Mouse (Mus musculus) left cerebral cortex, postnatal 4 days (tissue): ENCODE measurements at regions not wholly inside any gene's neighbourhood (a gene's known extent, or its start where the extent isn't known, plus 50 kb on each side); places are given as distances from the start of the nearest gene placed in this dataset.

ENCODE experiments used
- DNase-seq: peaks from one replicate; pipeline ENCODE4 v3.0.0-alpha.2; 2022
- intact Hi-C: fragments of 180-260 bp; cut with DNase I; formaldehyde crosslinking; loops from one replicate; pipeline ENCODE4 v1.15.1; 2025

DNA sequence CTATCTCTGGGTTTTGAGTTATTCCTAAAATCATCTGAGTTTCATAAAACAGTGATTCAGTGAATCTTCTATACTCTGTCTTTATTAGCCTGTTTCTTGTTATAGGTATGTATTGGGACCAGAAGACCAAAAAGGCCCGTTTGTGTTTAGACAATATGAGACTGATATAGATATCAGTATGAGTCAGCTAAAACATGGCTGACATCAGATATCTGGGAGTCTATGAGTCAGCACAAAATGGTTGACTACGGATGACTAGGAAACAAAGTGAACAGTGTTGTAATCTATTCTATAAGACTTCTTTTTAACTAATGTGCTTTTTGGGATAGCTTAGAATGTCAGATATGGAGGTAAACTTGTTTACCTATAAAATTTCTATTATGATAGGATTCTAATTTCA lies 305.2 kb upstream of the Epha4 start:
- no peak for DNase-seq
- intact Hi-C loops: no loop called here

DNA sequence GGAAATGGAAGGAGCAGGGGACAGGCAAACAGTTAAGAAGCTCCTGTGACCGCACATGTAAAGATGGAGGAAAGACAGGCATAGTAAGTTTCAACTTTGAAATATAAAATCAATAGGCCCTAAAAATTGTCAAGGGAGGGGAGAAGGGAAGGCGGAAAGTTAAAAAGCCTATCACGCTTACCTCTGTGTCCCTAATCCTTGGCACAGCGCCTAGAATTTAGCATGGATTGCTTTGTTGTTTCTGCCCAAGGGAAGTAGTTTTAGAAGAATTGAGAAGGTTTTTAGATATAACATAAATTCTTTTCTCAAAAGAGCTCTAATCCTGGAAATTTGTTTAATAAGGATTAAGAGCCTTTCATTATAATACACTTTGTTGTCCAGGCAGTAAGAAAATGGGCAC lies 300.6 kb upstream of the Epha4 start:
- intact Hi-C loops: no loop called here
- DNase-seq: no peak

DNA sequence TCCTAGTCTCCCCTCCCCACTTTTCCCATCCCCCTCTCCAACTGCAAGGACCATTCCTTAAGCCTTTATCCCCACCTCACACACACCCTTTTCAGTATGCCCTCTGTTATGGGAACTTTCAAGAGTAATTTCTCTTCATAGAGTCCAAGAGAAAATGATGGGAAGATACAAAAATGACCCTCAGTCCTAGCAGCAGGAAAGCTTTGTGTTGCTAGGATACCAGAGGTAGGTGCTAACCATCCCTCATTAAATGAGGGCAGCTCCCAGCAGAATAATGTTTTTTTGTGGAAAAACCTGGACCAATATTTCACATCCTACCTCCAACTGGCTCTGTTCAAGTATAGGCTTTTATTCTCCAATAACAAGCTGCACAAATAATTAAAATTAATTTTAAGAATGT lies 296.7 kb upstream of the Epha4 start:
- DNase-seq: no peak
- intact Hi-C loops: no loop called here

DNA sequence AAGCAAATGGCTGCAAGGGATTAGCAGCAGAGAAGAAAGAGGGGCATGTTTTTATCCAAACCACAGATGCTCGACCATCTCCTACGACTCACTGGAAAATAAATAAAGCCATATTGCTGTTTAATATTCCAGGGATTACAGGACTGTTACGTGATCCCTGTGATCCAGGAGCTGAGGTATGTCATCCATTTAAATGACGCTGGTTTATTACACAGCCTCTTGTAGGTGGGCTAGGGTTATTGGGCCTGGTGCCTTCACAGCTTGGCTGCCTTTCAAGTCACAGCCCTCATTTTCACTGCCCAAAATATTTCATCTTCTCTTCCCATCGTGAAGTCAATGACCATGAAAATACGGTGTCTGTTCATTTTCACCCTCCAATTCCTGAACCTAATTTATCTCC lies 276.1 kb upstream of the Epha4 start:
- DNase-seq: peak; percentile 13
- intact Hi-C loops: no loop called here

DNA sequence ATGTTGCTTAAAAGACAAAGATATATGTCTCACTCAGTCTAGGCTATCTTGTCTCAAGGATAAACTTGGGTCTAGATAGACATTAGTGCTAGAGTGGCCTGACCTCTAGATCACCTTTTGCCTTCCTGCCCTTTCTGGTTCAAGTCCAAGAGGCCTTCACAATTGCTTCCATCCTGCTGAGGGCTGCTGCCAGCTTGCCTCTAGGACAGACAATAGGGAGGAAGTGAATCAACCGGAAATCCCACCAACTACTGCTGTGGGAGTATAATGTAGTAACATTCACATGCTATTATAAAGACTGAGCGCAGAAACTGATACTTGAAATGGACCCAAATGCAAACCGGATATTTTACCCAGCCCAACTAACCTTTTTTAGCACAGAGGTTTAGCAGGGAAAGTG lies 239.4 kb upstream of the Epha4 start:
- intact Hi-C loops: no loop called here
- DNase-seq: no peak

DNA sequence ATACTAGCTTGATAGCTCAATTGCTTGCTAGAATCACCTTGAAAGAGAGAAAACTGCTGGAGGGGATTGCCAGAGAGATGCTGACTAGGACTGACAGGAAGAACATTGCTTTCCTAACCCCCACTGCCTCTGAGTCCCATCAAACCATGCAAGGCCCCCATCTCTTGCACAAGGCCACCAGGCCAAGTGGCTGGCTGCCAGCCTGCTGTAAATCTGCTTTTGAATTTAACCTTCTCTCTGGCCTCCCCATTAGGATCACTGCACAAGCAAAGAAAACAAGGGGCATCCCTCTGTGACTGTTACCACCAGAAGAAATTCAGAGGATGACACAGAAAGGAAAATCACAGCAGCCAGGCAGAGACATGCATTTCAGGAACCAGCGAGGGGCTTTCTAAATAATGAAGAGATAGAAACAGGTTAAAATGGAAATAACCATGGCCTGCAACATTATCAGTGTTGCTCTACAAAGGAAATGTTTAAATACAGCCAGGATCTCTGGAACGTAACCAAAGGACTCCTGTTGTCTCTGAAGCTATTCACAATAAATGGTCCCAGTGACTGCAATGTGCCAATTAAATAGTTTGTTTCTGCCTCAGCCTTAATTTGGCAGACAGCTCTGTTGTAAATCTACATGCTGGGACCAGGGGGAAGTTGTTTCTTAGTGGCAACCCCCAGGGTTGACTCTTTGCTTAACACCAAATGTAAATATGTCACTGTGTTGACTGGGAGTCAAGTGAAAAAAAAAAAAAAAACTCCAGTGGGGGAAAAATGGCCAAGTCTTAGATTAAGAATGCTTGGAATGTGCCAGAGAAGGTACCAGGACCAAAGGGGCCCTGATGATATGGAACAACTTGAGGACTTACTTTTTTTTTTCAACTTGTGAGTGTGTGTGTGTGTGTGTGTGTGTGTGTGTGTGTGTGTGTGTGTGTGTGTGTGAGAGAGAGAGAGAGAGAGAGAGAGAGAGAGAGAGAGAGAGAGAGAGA lies 233.9 kb upstream of the Epha4 start:
- intact Hi-C loops: no loop called here
- peak; percentile 71 for DNase-seq

DNA sequence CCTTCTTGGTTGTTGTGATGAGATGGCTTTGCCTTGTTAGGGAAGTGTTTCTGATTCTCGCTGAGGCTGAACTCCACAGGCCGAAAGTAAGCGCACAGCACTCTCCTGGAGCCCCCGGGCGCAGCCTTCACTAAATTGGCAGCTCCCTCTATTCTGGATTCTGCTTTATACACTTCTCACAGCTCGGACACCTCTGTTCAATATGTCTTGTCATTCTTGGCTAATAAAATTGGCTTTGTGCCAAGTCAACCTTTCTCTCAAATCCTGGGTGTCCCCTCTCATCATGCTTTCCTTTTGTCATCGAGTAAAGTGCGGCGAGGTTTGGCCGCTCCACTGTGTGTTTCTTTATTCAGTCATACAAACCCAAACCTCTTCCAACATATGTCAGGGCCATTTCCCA lies 217.2 kb upstream of the Epha4 start:
- intact Hi-C loops: no loop called here
- DNase-seq: peak; percentile 15

DNA sequence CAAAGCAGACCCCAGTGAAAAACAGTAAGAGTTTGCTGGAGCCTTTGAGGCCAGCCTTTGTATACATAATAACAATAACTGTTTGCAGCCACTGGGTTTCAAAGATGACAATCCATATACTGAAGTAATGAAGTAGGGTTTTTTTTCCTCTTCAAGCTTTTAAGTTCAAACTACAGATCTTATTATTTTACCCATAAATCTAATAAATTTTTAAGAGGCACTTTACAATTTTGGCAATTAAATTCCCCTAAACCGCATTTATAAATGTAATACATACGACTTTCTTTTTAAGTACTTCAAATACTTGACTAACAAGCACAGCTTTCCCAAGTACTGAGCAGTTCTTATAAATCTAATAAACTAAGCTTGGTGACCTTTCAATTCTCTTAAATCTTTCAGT lies 212.7 kb upstream of the Epha4 start:
- no peak for DNase-seq
- intact Hi-C loops: no loop called here

DNA sequence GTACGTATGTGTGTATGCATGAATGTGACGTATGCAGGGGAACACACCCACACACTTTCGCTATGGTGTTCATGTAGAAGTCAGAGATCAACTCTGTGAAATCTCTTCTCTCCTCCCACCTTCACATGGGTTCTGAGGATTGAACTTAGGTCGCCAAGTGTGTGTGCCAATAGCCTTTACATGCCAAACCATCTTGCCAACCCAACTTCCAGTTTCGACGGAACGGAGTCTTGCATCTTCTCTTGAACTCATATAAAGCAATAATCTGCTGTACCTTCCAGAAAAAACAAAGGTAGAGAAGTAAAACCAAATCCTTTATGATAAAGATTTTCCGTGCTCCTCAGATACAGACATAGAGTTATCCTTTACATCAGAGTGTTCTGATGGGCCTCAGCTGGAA lies 208.4 kb upstream of the Epha4 start:
- DNase-seq: no peak
- intact Hi-C loops: no loop called here

DNA sequence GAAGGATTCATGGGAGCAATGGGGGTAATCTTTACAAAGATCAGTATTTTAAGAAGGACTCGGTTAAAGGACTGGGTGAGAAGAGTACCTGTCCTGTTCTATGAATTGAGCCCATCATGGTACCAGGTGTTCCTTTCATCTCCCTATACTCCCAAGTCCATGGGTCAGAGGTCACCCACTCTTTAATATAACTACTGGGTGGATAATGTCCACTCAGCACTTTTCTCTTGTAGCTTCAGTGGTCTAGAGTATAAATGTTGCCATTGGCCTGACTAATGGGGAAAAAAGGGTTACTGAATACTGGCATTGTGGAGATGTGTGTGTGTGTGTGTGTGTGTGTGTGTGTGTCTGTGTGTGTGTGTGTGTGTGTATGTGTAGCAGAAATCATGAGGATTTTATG lies 206.0 kb upstream of the Epha4 start:
- no peak for DNase-seq
- intact Hi-C loops: no loop called here

DNA sequence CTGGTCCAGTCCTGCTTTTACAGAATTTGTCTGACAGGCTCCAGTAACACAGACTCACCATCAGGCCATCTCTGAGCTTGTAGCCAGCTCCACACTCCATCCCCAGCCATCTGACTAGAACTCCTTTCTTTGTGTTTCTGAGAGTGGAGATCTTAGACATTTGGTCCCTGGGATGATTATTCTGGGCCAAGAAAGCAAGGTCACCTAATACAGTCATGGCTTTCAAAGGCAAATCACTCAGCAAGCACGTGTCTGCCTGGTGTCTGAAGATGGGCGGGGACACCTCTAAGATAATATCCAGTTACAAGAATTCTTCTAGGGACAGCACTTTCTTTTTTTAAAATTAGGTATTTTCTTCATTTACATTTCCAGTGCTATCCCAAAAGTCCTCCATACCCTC lies 198.1 kb upstream of the Epha4 start:
- intact Hi-C loops: no loop called here
- no peak for DNase-seq

DNA sequence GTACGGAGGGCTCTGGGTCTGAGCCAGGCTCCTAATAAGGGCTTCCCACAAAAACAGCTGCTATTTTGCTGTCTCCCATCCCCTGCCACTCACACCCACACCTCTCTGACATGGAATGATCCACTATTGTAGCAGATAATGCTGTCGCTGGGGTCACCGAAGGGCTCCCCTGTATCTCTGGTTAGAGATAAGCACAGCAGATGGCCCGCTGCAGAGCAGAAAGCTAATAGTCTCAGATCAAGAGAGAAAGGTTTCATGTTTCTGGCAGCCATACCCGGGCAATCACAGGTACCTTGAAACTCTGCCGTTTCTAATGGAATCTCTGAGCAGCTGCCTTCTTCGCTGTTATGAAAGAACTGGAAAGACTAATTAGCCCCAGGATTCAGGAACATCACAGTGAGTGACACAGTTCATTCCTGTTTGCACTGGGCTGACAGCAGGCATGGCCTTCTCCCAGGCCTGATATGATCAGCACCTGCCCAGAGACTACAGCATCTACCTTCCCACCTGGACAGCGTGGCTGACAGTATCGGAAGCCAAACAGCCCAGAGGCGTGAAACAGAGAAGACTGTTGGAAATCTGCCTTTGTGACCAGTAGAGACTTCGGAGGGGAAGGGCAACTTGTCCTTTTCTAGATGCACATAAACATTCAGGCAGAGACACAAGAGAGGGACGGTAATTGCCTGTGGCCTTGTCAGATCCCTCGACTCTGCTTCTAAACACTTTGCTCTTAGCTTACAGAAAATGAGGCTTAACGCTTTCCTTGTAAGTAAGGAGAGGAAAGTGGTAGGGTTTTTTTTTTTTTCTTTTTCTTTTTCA lies 193.5 kb upstream of the Epha4 start:
- intact Hi-C loops: no loop called here
- peak; percentile 3 for DNase-seq

DNA sequence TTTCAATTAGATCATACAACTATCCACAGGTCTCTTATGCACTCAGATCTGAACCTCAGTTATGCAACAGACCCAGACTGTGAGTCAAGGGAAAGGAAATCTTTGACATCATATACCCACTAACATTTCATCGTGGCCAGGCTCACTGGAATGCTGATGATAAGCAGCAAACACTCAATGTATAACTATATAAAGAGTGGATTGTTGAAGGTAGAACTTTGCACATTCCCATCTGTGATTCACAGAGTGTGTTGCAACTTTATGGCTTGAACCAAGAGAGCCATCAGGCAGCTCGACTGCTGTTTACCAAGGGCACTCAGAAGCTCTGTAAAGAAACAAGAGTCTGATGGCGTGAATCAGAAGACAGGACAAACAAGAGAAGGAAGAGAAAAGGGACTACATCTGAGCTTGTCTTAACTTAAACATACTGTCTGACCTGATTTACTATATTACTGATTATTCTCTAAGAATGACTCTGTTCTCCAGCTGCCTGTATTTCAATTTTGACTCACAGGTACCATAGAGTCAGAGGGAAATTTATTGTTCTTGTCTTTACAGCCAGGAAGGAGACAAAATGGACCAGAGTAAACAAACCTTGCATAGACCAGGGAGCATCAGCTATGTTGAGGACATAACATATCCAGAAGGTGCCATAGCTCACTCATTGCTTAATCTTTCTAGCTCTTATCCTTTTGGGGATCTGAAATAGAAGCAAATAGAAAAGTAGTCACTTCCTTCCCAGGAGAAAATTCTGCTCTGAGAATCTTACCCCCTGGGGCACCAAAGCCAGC lies 180.5 kb upstream of the Epha4 start:
- no peak for DNase-seq
- intact Hi-C loops: no loop called here

DNA sequence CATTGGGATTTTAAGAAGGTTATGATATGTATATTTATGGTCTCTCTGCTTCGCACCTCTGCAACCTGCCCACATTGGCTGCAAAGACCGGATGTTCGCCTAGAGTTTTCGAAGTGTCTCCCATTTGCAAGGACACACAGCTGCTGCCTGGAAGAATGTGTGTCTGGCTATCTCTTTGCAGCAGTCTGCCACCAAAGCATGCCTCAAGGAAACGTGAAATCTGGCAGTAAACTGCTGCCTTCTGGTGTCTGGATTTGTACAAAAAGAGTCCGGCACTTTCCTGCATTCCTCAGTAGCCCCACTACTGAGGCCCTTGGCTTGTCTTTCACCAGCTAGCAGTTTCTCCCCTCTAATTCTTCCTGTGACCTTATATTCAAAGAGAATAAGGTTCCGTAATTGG lies 148.5 kb upstream of the Epha4 start:
- intact Hi-C loops: no loop called here

DNA sequence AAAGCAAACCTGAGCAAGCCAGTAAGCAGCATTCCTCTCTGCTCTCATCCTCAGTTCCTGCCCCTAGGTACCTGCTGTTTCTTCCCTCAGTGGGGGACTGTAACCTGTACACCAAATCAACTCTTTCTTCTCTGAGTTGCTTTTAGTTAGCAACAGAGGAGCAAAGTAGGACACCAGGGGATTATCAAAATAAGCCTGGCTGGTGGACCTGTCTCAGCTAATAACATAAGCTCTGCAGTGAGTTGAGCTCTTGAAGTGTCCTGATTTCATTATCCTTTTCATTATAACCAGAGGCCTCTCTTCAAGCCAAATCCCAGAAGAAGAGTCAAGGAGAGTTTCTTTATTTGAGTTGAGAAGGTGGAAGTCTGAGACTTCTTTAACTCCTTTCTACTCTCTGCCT lies 145.5 kb upstream of the Epha4 start:
- no peak for DNase-seq
- intact Hi-C loops: no loop called here

More for the DNA sequence above, 148.5 kb upstream of the Epha4 start:
- DNase-seq: no peak

DNA sequence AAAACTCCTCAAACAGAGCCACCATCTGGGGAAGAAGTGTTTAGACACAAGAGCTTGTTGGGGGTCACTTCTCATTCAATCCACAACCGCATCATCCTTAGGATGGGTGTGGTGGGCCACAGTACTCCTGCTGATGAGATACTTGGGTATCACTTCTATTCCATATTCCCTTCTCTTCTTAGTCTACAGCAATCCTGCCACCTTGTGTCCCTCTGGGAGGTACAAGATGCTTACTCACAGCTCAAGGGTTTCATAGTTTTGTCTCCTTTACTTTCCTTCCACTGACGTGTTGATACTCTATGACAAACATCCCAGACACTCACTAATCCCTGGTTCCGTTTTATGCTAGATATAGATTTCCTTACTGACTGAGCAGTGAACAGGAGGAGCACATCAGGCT lies 122.1 kb upstream of the Epha4 start:
- no peak for DNase-seq
- intact Hi-C loops: no loop called here

DNA sequence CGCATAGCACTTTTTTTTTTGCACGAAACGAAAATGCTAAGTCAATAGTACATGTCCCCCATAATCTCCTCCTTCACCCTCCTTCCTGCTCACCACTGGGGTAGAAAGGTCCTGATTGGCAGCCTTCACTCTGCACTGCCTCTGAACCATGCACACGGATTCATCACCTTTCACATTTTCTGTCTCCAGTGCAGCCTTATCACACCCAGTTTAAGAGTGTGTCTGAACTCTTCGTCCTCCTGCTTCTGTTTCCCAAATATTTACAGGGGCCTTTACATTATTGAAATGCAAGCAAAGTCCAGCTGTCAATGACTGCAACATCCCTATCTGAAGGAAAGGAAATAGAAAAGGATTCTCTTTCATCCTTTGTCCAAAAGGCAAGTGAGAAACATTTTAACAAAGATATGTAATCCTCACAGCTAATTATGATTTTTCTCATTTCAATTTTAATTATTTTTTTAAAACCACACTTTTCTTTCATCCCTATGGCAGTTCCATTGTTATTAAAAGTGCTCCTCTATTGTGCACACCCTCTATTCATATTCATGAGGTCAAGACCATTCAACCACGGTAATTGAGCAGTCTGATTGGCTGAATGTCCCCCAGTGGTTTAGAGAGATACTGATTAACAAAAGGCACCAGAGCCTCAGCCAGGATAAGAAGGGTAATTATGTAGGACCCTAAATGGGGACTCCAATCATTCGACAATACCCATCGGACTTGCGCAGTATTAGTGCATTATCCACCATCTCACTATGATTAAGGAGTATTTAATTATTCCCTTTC lies 114.8 kb upstream of the Epha4 start:
- intact Hi-C loops: no loop called here
- no peak for DNase-seq

DNA sequence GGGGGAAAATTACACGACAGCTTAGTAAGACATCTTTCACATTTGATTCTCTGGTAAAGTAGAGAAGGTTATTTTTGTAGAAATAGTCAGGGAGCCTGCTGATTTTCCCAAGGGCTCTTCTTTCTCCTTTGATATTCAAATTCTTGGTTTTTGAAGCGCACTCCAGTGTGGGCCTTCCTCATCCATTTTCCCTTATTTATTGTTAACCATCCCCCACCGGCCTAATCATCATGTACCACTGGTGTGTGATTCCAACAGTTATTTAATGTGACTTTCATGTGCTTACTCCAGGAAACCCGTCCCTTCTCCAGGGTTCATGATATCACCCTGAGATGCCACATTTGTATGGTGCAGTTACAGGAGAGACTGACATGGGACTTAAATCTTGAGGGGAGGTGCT lies 114.0 kb upstream of the Epha4 start:
- intact Hi-C loops: no loop called here

DNA sequence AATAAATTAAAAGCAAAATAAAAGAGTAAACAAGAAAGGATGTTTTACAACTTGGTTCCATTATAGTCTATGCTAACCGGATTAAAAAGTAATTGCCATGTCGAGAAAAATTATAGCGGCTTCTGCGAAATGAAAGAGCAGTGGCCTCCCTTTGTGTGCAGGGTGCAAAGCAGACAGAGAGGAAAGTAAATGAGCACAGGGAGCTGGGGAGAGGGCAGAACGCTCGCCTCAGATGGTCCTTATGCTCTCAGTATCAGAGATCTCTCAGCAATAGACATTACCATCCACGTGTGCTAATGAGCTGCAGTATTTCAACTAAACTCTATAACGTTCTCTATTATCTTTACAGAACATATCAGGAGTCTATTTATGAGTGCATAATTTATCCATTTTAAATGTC lies 102.6 kb upstream of the Epha4 start:
- no peak for DNase-seq
- intact Hi-C loops: no loop called here

More for the DNA sequence above, 114.0 kb upstream of the Epha4 start:
- DNase-seq: no peak

DNA sequence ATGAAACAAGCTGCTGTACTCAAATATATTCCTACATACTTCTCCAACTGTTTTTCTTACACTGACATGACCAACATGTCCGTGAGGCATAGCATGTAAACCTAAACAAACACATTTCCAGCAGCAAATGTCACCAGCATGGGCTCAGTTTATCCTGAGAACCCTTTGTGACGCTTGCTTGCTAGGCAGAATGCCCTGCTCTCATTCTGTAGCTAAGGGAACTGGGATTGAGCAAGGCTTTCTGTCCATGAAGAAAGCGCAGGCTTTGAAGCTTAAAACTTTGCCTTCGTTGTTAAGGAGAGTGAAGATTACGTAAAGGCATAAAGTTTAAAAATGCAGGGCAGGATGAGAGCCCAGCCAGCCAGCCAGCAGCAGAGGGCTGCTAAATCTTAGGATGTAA lies 85.6 kb upstream of the Epha4 start:
- intact Hi-C loops: no loop called here
- DNase-seq: no peak
